Mouse (Mus musculus): ENCODE data around the gene Cyp2u1. TPM values are rescaled to one million over a fixed set of nuclear protein-coding genes. Genes with fewer than 3 reads are reported as not detected.
A peak's percentile ranks its signal among the peaks of the same experiment; 100 is the strongest.

Cyp2u1 gene
- total RNA-seq, 1 experiment from 2014 or later: 1.9 TPM

DNA sequence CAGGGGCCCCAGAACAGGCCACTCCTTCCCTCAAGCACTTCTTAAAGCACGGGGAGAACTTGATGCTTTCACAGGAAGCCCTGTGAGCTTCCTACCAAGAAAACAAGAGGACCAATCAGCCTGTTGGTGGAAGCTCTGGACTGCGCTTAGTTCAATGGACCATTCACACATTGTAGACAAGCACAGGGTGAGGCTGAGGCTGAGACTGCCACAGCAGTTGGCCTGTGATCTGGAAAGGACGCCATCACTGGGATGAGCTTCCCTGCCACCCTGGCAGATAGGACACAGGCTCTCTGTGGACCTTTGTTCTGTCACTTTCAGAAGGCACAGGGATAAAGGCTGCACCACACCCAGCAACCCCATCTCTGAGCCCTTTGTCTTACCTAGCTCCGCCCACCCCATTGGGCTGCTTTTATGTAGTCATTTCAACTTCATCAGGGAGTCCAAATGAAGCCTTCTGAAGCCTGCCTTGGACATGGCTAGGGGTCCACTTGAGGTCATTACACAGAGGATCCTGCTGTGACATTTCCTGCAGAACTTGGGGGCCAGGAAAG lies 13.0 kb upstream of the Cyp2u1 start:
- no peak for ATAC-seq (replicated peaks in 1 of 2; ENCODE audit: insufficient read depth in 1 of 2, low FRiP score in 2 of 2, low TSS enrichment in 1 of 2, low read depth in 1 of 2, poor library complexity in 2 of 2, severe bottlenecking in 2 of 2)

DNA sequence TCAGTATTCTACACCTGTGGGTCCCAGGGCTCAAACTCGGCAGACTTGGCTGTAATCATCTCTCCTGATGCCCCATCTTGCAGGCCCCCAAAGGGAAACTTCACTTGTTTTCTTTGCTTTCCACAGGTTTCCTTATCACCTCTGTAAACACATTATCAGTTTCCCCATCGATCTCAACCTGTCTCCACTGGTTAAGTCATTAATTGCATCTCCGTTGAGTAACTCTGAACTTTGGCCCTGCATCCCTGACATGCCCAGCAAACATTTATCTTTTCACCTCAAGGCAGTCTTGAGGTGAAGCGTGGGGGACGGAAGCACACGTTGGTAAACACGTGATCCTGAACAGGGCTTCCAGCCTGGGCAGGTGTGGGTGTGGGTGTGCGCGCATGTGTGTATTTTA lies 9.3 kb upstream of the Cyp2u1 start:
- no peak for ATAC-seq (replicated peaks in 1 of 2; ENCODE audit: insufficient read depth in 1 of 2, low FRiP score in 2 of 2, low TSS enrichment in 1 of 2, low read depth in 1 of 2, poor library complexity in 2 of 2, severe bottlenecking in 2 of 2)

DNA sequence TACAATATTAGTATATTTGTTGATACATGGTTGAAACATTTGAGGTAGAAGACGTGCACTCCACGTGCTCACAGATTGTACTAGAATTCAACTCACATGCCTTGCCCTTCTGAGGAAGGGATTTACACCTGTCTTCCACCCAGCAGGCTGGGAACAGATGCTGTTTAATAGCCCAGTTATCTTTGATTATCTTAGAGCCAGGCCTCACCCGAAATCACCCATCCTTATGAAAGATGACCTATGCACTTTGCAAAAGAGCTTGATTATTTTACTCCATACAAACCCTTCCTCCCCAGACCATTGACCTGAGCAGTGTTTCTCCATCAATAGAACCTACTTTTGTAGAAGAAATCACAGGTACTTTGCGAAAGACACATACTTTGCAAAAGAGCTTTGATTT lies 7.5 kb upstream of the Cyp2u1 start:
- no peak for ATAC-seq (replicated peaks in 1 of 2; ENCODE audit: insufficient read depth in 1 of 2, low FRiP score in 2 of 2, low TSS enrichment in 1 of 2, low read depth in 1 of 2, poor library complexity in 2 of 2, severe bottlenecking in 2 of 2)

DNA sequence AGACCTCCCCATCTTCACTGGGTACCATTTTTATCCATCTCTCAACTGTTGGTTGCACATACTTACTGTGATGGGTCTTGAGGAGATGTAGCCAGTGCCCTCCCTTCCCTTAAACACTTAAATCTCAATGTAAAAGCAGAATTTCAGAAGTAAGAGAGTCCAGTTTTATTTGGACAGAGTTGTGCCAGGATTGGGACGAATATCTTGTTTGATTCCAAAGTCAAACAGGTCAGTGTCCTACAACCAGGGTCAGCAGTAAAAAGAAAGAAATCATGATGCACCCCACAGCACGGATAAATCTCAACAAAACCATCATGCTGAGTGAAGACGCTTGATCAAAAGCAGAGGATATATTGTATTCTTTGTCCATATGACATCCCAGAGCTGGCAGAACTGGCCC lies 4.8 kb upstream of the Cyp2u1 start:
- ATAC-seq (replicated peaks in 1 of 2; ENCODE audit: insufficient read depth in 1 of 2, low FRiP score in 2 of 2, low TSS enrichment in 1 of 2, low read depth in 1 of 2, poor library complexity in 2 of 2, severe bottlenecking in 2 of 2): no peak

DNA sequence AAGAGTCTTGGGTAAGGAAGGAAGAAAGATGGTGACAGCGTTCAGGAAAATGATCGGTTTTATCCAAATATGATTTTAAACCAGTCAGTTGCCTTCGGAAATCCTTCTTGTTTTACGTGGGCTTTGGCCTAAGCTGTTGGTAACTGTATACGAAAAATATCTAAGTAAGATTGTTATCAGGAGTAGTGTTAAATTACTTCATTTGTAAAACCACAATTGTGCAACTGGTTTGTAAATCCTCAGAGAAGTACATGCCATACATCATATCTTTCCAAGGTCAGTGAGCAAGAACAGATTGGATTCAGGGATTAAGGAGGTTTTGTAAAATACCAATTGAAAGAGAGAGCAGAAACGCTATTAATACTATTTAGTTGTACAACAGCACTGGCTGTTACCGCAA lies 3.2 kb upstream of the Cyp2u1 start:
- ATAC-seq (replicated peaks in 1 of 2; ENCODE audit: insufficient read depth in 1 of 2, low FRiP score in 2 of 2, low TSS enrichment in 1 of 2, low read depth in 1 of 2, poor library complexity in 2 of 2, severe bottlenecking in 2 of 2): no peak

- peak; percentile 29 to 53 for ATAC-seq (replicated peaks in 1 of 2; ENCODE audit: insufficient read depth in 1 of 2, low FRiP score in 2 of 2, low TSS enrichment in 1 of 2, low read depth in 1 of 2, poor library complexity in 2 of 2, severe bottlenecking in 2 of 2)
Observed at GRCm38 (mm10) chr3:131303320-131303714, 290 bp upstream of the Cyp2u1 start.

GRCm38 (mm10) chr3:131299908-131300307 lies 3.1 kb downstream of the Cyp2u1 start:
- peak; percentile 19 to 30; a peak in 1 of 4 replicates for ATAC-seq (replicated peaks in 1 of 2; ENCODE audit: insufficient read depth in 1 of 2, low FRiP score in 2 of 2, low TSS enrichment in 1 of 2, low read depth in 1 of 2, poor library complexity in 2 of 2, severe bottlenecking in 2 of 2)

- no peak for ATAC-seq (replicated peaks in 1 of 2; ENCODE audit: insufficient read depth in 1 of 2, low FRiP score in 2 of 2, low TSS enrichment in 1 of 2, low read depth in 1 of 2, poor library complexity in 2 of 2, severe bottlenecking in 2 of 2)
Observed at GRCm38 (mm10) chr3:131299078-131299477, 3.9 kb downstream of the Cyp2u1 start.

DNA sequence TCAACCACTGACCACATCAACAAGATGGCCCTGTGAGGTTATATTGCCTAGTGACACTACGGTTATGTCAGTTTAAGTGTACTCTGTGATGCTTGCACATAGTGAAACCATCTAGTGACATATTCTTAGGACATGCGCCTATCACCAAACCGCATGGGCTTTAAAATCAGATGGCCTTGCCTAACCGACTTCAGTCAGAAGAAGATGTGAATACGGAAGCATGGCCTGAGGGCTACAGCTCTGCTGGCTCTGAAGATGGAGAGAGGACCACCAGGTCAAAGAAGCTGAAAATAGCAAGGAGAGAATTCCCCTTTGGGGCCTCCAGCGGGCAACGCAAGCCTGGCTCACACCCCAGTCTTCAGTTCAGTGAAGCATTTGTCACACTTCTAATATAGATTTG lies 6.1 kb downstream of the Cyp2u1 start:
- no peak for ATAC-seq (replicated peaks in 1 of 2; ENCODE audit: insufficient read depth in 1 of 2, low FRiP score in 2 of 2, low TSS enrichment in 1 of 2, low read depth in 1 of 2, poor library complexity in 2 of 2, severe bottlenecking in 2 of 2)

DNA sequence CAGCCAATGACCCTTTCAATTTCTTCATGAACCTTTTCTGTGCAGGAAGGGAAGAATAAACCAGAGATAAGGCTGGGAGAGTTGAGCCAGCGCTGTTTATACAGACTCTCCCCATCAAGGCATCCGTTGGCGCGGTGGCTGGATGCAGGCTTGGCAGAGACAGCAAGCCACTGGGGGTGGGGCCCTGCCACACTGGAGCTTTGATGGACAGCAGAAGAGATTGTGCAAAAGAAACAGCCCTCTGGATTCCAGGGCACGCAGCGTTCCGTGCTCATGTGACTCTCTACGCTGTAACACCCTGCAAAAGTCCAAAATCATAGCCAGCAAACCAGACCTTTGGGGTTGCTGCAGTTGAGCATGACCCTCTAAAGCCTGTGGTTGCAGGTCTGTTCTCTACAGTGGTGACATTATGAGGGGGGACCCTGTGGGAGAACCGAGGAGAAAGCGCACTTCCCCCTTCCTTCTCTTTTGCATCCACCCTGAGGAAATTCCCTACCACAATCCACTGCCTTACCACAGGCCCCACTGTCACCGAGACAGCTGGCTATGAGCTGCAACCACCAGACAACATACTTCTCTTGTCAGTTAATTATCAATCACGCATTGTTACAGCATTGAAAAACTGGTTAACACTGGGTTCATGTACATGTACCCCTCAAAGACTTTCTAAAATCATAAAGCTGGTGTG lies 7.4 kb downstream of the Cyp2u1 start:
- ATAC-seq (replicated peaks in 1 of 2; ENCODE audit: insufficient read depth in 1 of 2, low FRiP score in 2 of 2, low TSS enrichment in 1 of 2, low read depth in 1 of 2, poor library complexity in 2 of 2, severe bottlenecking in 2 of 2): peak; percentile 56 to 63

GRCm38 (mm10) chr3:131294503-131294902 lies 8.5 kb downstream of the Cyp2u1 start:
- no peak for ATAC-seq (replicated peaks in 1 of 2; ENCODE audit: insufficient read depth in 1 of 2, low FRiP score in 2 of 2, low TSS enrichment in 1 of 2, low read depth in 1 of 2, poor library complexity in 2 of 2, severe bottlenecking in 2 of 2)

DNA sequence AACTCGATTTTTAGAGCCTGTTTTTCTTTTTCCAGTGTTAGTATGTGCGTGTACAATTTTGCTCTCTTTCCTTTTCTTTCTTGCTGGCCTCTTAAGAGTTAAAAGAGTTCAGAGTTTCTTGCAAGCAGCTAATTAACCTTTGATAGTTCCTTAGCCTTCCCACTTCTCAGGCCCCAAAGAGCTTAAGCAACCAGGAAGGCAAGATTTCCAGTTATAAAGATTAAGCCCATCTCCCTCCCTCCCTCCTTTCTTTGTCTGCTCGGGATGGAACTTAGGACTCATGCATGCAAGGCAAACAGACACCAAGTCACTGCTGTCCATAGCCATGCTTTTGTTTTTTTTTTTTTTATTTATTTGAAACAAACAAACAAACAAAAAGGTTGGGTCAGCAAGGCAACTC lies 10.1 kb downstream of the Cyp2u1 start:
- ATAC-seq (replicated peaks in 1 of 2; ENCODE audit: insufficient read depth in 1 of 2, low FRiP score in 2 of 2, low TSS enrichment in 1 of 2, low read depth in 1 of 2, poor library complexity in 2 of 2, severe bottlenecking in 2 of 2): no peak

- no peak for ATAC-seq (replicated peaks in 1 of 2; ENCODE audit: insufficient read depth in 1 of 2, low FRiP score in 2 of 2, low TSS enrichment in 1 of 2, low read depth in 1 of 2, poor library complexity in 2 of 2, severe bottlenecking in 2 of 2)
Observed at GRCm38 (mm10) chr3:131292349-131292748, 10.7 kb downstream of the Cyp2u1 start.

DNA sequence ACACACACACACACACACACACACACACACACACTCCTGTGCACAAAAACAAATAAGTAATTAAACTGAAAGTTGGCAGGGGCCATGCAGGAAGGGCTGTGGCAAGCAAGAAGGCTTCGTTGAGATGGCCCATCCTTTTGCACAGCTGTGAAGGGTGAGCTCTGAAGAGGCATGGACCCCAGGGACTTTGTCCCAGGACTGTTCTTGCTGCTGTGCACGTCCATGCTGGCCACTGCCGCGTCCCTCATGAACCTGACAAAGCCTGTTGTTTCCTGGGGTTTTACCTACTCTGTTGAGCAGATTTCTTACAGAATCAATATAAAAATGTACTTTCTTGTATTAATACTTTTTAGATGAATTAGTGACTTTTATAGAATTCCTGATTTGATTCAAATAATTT lies 11.1 kb downstream of the Cyp2u1 start:
- ATAC-seq (replicated peaks in 1 of 2; ENCODE audit: insufficient read depth in 1 of 2, low FRiP score in 2 of 2, low TSS enrichment in 1 of 2, low read depth in 1 of 2, poor library complexity in 2 of 2, severe bottlenecking in 2 of 2): no peak

GRCm38 (mm10) chr3:131274151-131274550 lies 28.9 kb downstream of the Cyp2u1 start:
- ATAC-seq (replicated peaks in 1 of 2; ENCODE audit: insufficient read depth in 1 of 2, low FRiP score in 2 of 2, low TSS enrichment in 1 of 2, low read depth in 1 of 2, poor library complexity in 2 of 2, severe bottlenecking in 2 of 2): no peak

GRCm38 (mm10) chr3:131272374-131273100 lies 30.5 kb downstream of the Cyp2u1 start:
- ATAC-seq (replicated peaks in 1 of 2; ENCODE audit: insufficient read depth in 1 of 2, low FRiP score in 2 of 2, low TSS enrichment in 1 of 2, low read depth in 1 of 2, poor library complexity in 2 of 2, severe bottlenecking in 2 of 2): no peak

DNA sequence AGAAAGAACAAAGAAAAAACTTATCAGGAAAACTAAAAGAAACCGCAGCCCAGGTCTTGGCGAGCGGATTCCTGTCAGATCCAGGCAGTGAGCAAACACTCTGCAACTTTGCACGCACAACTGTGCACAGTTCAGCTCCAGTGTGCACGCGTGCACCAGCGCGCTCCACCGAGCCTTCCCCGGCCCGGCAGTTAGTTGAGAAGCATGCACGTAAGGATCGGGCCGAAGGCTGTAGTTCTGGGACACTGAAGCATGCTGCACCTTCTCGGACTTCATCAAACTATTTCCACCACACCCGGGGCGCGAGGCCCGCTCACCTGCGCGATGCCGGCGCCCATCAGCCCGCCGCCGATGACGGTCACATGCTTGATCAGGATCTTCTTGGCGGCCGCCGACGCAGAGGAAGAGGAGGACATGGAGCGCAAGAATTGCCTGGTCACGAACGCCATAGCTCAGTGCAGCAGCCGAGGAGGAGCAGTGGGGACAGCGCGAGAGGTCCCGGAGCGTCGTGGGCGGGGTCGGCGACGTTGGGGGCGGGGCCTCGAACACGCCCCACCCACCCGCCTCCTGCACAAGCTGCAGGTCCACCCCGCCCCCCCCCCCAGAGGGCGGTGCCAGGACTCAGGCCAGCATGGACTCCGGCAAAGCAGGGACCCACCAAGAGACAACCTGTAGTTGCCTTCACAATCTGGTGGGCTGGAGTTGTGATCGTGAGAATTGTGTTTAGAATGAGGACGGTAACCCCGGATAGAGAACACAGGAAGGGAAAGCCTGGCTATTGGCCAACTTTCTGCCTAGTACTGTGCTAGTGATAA lies 31.3 kb downstream of the Cyp2u1 start, which contains the start of gene Hadh:
Gene Hadh (minus strand): TSS at position 543 of the 815 bp plus-strand sequence.
- peak; percentile 66 to 88 for ATAC-seq (replicated peaks in 1 of 2; ENCODE audit: insufficient read depth in 1 of 2, low FRiP score in 2 of 2, low TSS enrichment in 1 of 2, low read depth in 1 of 2, poor library complexity in 2 of 2, severe bottlenecking in 2 of 2)

GRCm38 (mm10) chr3:131271157-131271556 lies 31.9 kb downstream of the Cyp2u1 start:
- peak; percentile 14 to 39; a peak in 3 of 4 replicates for ATAC-seq (replicated peaks in 1 of 2; ENCODE audit: insufficient read depth in 1 of 2, low FRiP score in 2 of 2, low TSS enrichment in 1 of 2, low read depth in 1 of 2, poor library complexity in 2 of 2, severe bottlenecking in 2 of 2)

All from hematopoietic stem cell, adult 5-6 weeks (primary cell).